Mouse (Mus musculus) forelimb bud, embryonic 11.5 days (tissue): Measurements from ENCODE around the gene Vmn1r103.
"Not testable (repeated sequence)": the region's sequence is repeated elsewhere in the genome, so short reads cannot be mapped to it uniquely, and the experiment has no call there.

Experiments used
- DNase-seq: peaks from one replicate; pipeline ENCODE4 v3.0.0-alpha.2; 2012; ENCODE audit warnings: low read depth, low spot score

The Vmn1r103 gene

GRCm38 (mm10) chr7:20510434-20510833 is at the start of gene Vmn1r103:
Vmn1r103 (minus strand) TSS chr7:20510534.
- not testable (repeated sequence) for DNase-seq

- DNase-seq = not testable (repeated sequence)
Measured at GRCm38 (mm10) chr7:20545657-20546056, 35.3 kb upstream of the Vmn1r103 start, which contains the start of gene Gm5726. Gm5726 (minus strand) TSS chr7:20545757.

GRCm38 (mm10) chr7:20533537-20533936 is 23.2 kb upstream of the Vmn1r103 start, which contains the start of gene Vmn1r104:
Vmn1r104 (plus strand) TSS chr7:20533837.
- DNase-seq = not testable (repeated sequence)

GRCm38 (mm10) chr7:20474825-20475224 is 35.5 kb downstream of the Vmn1r103 start, which contains the start of gene Gm10670:
Gm10670 (minus strand) TSS chr7:20474925.
- not testable (repeated sequence) for DNase-seq
